Comparison of ENCODE assay signal across 24 mouse cellular contexts in genomic region chr11:4720393-4720792, GRCm38 (mm10). TPM values are rescaled to one million over a fixed set of nuclear protein-coding genes. Genes with fewer than 3 reads are reported as not detected.
DNase-seq lines count a peak whose midpoint lies in the region; ATAC-seq and TF ChIP-seq lines count a peak whose summit lies in the region.
"Had no signal": no experiment of that assay in that cellular context is flagged by ENCODE, and none has a peak within 500 bp of the region (broad histone marks: within the 10 kb centered on the region; RNA-seq: fewer than 3 reads in every experiment).

No protein-coding gene starts in this region.

- 58% methylated on average over 11 of the region's 11 CpGs for WGBS in forebrain, postnatal 0 days
- 64% methylated on average over 11 of the region's 11 CpGs for WGBS in forebrain, embryonic 12.5 days
- WGBS in midbrain, embryonic 14.5 days: 60% methylated on average over 11 of the region's 11 CpGs
- WGBS in midbrain, embryonic 16.5 days: 60% methylated on average over 11 of the region's 11 CpGs

- TF ChIP-seq CTCF in forebrain, postnatal 0 days (IDR thresholded peaks at IDR 0.05; ENCODE audit: low read depth): no peak

- no peak overlapping the region for H3K9ac ChIP-seq in forebrain, postnatal 0 days
- H3K9ac ChIP-seq in forebrain, embryonic 12.5 days: no peak overlapping the region
- H3K9ac ChIP-seq in midbrain, embryonic 14.5 days (replicated peaks; ENCODE audit: low read length): no peak overlapping the region
- H3K9ac ChIP-seq in midbrain, embryonic 16.5 days (ENCODE audit: low read depth, low read length): no peak overlapping the region
- H3K9ac ChIP-seq: liver, embryonic 15.5 days; lung, embryonic 15.5 days; midbrain, embryonic 15.5 days had no signal

- no peaks in the 10 kb centered on the region for H3K4me1 ChIP-seq in forebrain, postnatal 0 days (ENCODE audit: insufficient read depth)
- H3K4me1 ChIP-seq in forebrain, embryonic 12.5 days: peaks cover 7% of the 10 kb centered on the region
- H3K4me1 ChIP-seq in midbrain, embryonic 14.5 days (ENCODE audit: control insufficient read depth, insufficient read depth, low read length): no peaks in the 10 kb centered on the region
- no peaks in the 10 kb centered on the region; the same call in 1 of the 2 replicates for H3K4me1 ChIP-seq in midbrain, embryonic 16.5 days (ENCODE audit: control insufficient read depth, insufficient read depth, low read length)
- H3K4me1 ChIP-seq: liver, embryonic 15.5 days had no signal

- no peak overlapping the region for H3K4me3 ChIP-seq in forebrain, postnatal 0 days (ENCODE audit: low read depth, low read length)
- no peak overlapping the region for H3K4me3 ChIP-seq in forebrain, embryonic 12.5 days (replicated peaks)
- no peak overlapping the region for H3K4me3 ChIP-seq in midbrain, embryonic 14.5 days (replicated peaks; ENCODE audit: low read depth, low read length)
- no peak overlapping the region for H3K4me3 ChIP-seq in midbrain, embryonic 16.5 days (ENCODE audit: low read depth, low read length)
- H3K4me3 ChIP-seq: heart, embryonic 10.5 days; liver, embryonic 15.5 days; lung, embryonic 15.5 days; midbrain, embryonic 15.5 days; myocyte had no signal

- ATAC-seq in forebrain, postnatal 0 days: no peak
- ATAC-seq in forebrain, embryonic 12.5 days (ENCODE audit: low FRiP score): no peak
- no peak for ATAC-seq in midbrain, embryonic 14.5 days (ENCODE audit: low FRiP score, low TSS enrichment)
- ATAC-seq in midbrain, embryonic 16.5 days: no peak
- ATAC-seq: intestine, postnatal 0 days; midbrain, embryonic 15.5 days had no signal

- H3K27me3 ChIP-seq in forebrain, postnatal 0 days (ENCODE audit: insufficient read depth, low read length): no peaks in the 10 kb centered on the region
- no peaks in the 10 kb centered on the region for H3K27me3 ChIP-seq in forebrain, embryonic 12.5 days
- H3K27me3 ChIP-seq in midbrain, embryonic 14.5 days (ENCODE audit: control insufficient read depth, insufficient read depth, low read length): no peaks in the 10 kb centered on the region
- no peaks in the 10 kb centered on the region for H3K27me3 ChIP-seq in midbrain, embryonic 16.5 days (ENCODE audit: control insufficient read depth, insufficient read depth, low read depth, low read length)
- H3K27me3 ChIP-seq: liver, embryonic 15.5 days; lung, embryonic 15.5 days; midbrain, embryonic 15.5 days had no signal

- peak; percentile 10 for DNase-seq in forebrain, postnatal 0 days
- DNase-seq in midbrain, embryonic 14.5 days: peak; percentile 27
- DNase-seq in adrenal gland, postnatal 10 days: peak; percentile 62
- DNase-seq in c-Kit-positive CD71-positive TER-119-positive erythroid progenitor cells, embryonic 14.5 days (ENCODE audit: low spot score): no peak
- DNase-seq in cerebellum, adult 9-10 months: no peak
- DNase-seq: kidney, postnatal 36 days; layer of hippocampus, postnatal 36 days; lung, postnatal 4 days; thymus, adult 2 months; thymus, postnatal 4 days had no signal

- H3K36me3 ChIP-seq in forebrain, postnatal 0 days (ENCODE audit: insufficient read depth): peaks cover 11% of the 10 kb centered on the region
- H3K36me3 ChIP-seq in forebrain, embryonic 12.5 days (replicated peaks): peaks cover 22% of the 10 kb centered on the region
- H3K36me3 ChIP-seq in midbrain, embryonic 14.5 days (ENCODE audit: control insufficient read depth, insufficient read depth, low read length): peaks cover 25% of the 10 kb centered on the region
- H3K36me3 ChIP-seq in midbrain, embryonic 16.5 days (ENCODE audit: control insufficient read depth, insufficient read depth, low read length): no peaks in the 10 kb centered on the region

- H3K4me2 ChIP-seq in forebrain, postnatal 0 days (ENCODE audit: low read depth): no peak overlapping the region
- no peak overlapping the region for H3K4me2 ChIP-seq in forebrain, embryonic 12.5 days
- H3K4me2 ChIP-seq in midbrain, embryonic 14.5 days (ENCODE audit: low read length): no peak overlapping the region
- no peak overlapping the region for H3K4me2 ChIP-seq in midbrain, embryonic 16.5 days (ENCODE audit: low read length)
- H3K4me2 ChIP-seq: liver, embryonic 15.5 days; lung, embryonic 15.5 days; midbrain, embryonic 15.5 days had no signal

- H3K9me3 ChIP-seq in forebrain, postnatal 0 days (ENCODE audit: low read length): no peaks in the 10 kb centered on the region
- H3K9me3 ChIP-seq in forebrain, embryonic 12.5 days: no peaks in the 10 kb centered on the region
- no peaks in the 10 kb centered on the region for H3K9me3 ChIP-seq in midbrain, embryonic 14.5 days (ENCODE audit: control insufficient read depth, low read length)
- H3K9me3 ChIP-seq in midbrain, embryonic 16.5 days (replicated peaks; ENCODE audit: control insufficient read depth, low read length, poor library complexity, severe bottlenecking): no peaks in the 10 kb centered on the region
- H3K9me3 ChIP-seq: heart, embryonic 10.5 days; liver, embryonic 15.5 days; lung, embryonic 15.5 days; midbrain, embryonic 15.5 days had no signal

- no peak overlapping the region for H3K27ac ChIP-seq in forebrain, postnatal 0 days (ENCODE audit: low read depth, low read length)
- no peak overlapping the region for H3K27ac ChIP-seq in forebrain, embryonic 12.5 days
- no peak overlapping the region for H3K27ac ChIP-seq in midbrain, embryonic 14.5 days (replicated peaks; ENCODE audit: low read depth, low read length)
- H3K27ac ChIP-seq in midbrain, embryonic 16.5 days (ENCODE audit: low read length): no peak overlapping the region
- H3K27ac ChIP-seq: heart, embryonic 10.5 days; hindbrain, postnatal 0 days; liver, embryonic 15.5 days; lung, embryonic 15.5 days; midbrain, embryonic 15.5 days; stomach, postnatal 0 days had no signal

RNA-seq across cellular contexts. Expression of gene Zmat5, which starts 15.9 kb away (rescaled TPM):
- 20.6 and 29.5 TPM in 2 replicates for total RNA-seq in forebrain, postnatal 0 days (2014; rRNA removed)
- polyA plus RNA-seq in forebrain, postnatal 0 days (2015; fragmentation: Nextera tagmentation; extraction: Ambion mirVana): 62.6 and 78.7 TPM in 2 replicates
- 74.0 and 75.0 TPM in 2 replicates for polyA plus RNA-seq in forebrain, embryonic 12.5 days (2016; fragmentation: Nextera tagmentation; extraction: Ambion mirVana)
- polyA plus RNA-seq in midbrain, embryonic 14.5 days (2014; fragmentation: Nextera tagmentation; extraction: Ambion mirVana): 60.0 and 63.6 TPM in 2 replicates
- polyA plus RNA-seq in midbrain, embryonic 16.5 days (2015; fragmentation: Nextera tagmentation; extraction: Ambion mirVana): 49.4 and 51.3 TPM in 2 replicates
- total RNA-seq in adrenal gland, postnatal 10 days (2021): 10 to 100 TPM; 33.4 to 36.0 TPM

RNA-seq across cellular contexts. Expression of gene Uqcr10, which starts 16.3 kb away (rescaled TPM):
- total RNA-seq in forebrain, postnatal 0 days (2014; rRNA removed): 171 and 220 TPM in 2 replicates
- 797 and 1,037 TPM in 2 replicates for polyA plus RNA-seq in forebrain, postnatal 0 days (2015; fragmentation: Nextera tagmentation; extraction: Ambion mirVana)
- 510 and 566 TPM in 2 replicates for polyA plus RNA-seq in forebrain, embryonic 12.5 days (2016; fragmentation: Nextera tagmentation; extraction: Ambion mirVana)
- polyA plus RNA-seq in midbrain, embryonic 14.5 days (2014; fragmentation: Nextera tagmentation; extraction: Ambion mirVana): 495 and 649 TPM in 2 replicates
- polyA plus RNA-seq in midbrain, embryonic 16.5 days (2015; fragmentation: Nextera tagmentation; extraction: Ambion mirVana): 525 and 569 TPM in 2 replicates
- 1,000 to 10,000 TPM; 1,230 to 1,238 TPM for total RNA-seq in adrenal gland, postnatal 10 days (2021)

RNA-seq across cellular contexts. Expression of gene Cabp7, which starts 26.2 kb away (rescaled TPM):
- total RNA-seq in forebrain, postnatal 0 days (2014; rRNA removed): 5.3 and 5.5 TPM in 2 replicates
- 1.3 and 1.6 TPM in 2 replicates for polyA plus RNA-seq in forebrain, postnatal 0 days (2015; fragmentation: Nextera tagmentation; extraction: Ambion mirVana)
- polyA plus RNA-seq in forebrain, embryonic 12.5 days (2016; fragmentation: Nextera tagmentation; extraction: Ambion mirVana): 0.62 and 0.64 TPM in 2 replicates
- 1.3 and 2.7 TPM in 2 replicates for polyA plus RNA-seq in midbrain, embryonic 14.5 days (2014; fragmentation: Nextera tagmentation; extraction: Ambion mirVana)
- 1.1 and 1.2 TPM in 2 replicates for polyA plus RNA-seq in midbrain, embryonic 16.5 days (2015; fragmentation: Nextera tagmentation; extraction: Ambion mirVana)
- under 1 TPM in 1 of 2 experiments, not detected in 1; 0.18 TPM for total RNA-seq in adrenal gland, postnatal 10 days (2021)
- total RNA-seq: hematopoietic stem cell, adult 5-6 weeks; megakaryocyte-erythroid progenitor cell, adult 5-6 weeks had no signal
- polyA plus RNA-seq: kidney, embryonic 14.5 days; lung, embryonic 15.5 days; small intestine, adult 2 months had no signal

Comparison
In these comparisons a context has a peak if more than half of its experiments do, and no peak if none do; other contexts are left out.
1. DNase-seq: peak in forebrain, postnatal 0 days (single experiment), midbrain, embryonic 14.5 days (single experiment) and adrenal gland, postnatal 10 days (single experiment); none in c-Kit-positive CD71-positive TER-119-positive erythroid progenitor cells, embryonic 14.5 days (single experiment) and cerebellum, adult 9-10 months (single experiment).